Mouse (Mus musculus): Measurements from ENCODE around the gene Pax5.

- no peak for TF ChIP-seq CTCF (IDR thresholded peaks at IDR 0.05)
- TF ChIP-seq EP300 (IDR thresholded peaks at IDR 0.05): no peak
Observed at GRCm38 (mm10) chr4:44740471-44740870, 30.2 kb upstream of the Pax5 start.
